ENCODE assay signal across 17 mouse cellular contexts in the genomic region with DNA sequence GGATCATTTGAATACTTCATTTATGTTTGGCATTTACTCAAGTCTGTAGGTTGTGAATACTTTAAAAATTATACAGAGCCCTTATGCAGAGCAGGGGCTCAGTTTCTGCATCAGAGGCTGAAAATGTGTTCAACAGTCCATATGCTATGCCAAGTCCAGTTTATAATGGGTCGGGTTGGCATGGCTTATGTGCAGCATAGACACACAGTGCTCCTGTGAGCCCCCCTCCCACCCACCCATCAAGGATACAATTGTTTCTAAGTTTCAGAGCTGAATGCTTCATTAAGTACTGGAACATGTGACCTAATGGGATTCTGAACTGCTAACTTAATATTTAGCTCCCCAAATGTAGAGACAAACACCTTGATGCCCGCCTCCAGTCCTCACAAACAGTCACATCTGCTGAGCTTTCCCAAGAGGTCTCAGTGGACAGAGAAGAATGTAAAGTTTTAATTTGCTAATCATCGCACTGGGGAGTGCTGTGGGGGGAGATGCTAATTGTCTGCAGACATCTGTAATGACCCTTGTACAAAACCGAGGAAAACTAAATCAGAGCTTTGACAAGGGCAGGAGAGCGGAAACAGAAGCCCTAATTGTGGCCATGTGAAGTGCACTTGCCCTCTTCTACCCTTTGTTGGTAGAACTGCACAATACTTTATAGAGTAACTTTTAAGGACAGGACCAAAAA.
DNase-seq lines count a peak whose midpoint lies in the region; ATAC-seq lines count a peak whose summit lies in the region.
"Had no signal": no experiment of that assay in that cellular context is flagged by ENCODE, and none has a peak within 500 bp of the region (broad histone marks: within the 10 kb centered on the region; RNA-seq: fewer than 3 reads in every experiment).

No protein-coding gene starts in this region.

- H3K4me3 ChIP-seq in midbrain, embryonic 10.5 days, result no peak overlapping the region
- H3K4me3 ChIP-seq in midbrain, embryonic 15.5 days, result no peak overlapping the region
- H3K4me3 ChIP-seq in forebrain, embryonic 14.5 days (ENCODE audit: low read depth, low read length), result 0 out of 2 replicates have a peak overlapping the region, but pooled peaks have one; percentile 30
- no peak overlapping the region for H3K4me3 ChIP-seq in hindbrain, embryonic 16.5 days (ENCODE audit: low read length)
- no peak overlapping the region for H3K4me3 ChIP-seq in liver, embryonic 11.5 days (ENCODE audit: low read depth, low read length)

- no peaks in the 10 kb centered on the region for H3K36me3 ChIP-seq in midbrain, embryonic 10.5 days
- no peaks in the 10 kb centered on the region for H3K36me3 ChIP-seq in midbrain, embryonic 15.5 days (replicated peaks)
- H3K36me3 ChIP-seq in forebrain, embryonic 14.5 days (ENCODE audit: control insufficient read depth, insufficient read depth, low read length), result no peaks in the 10 kb centered on the region
- H3K36me3 ChIP-seq in hindbrain, embryonic 16.5 days (ENCODE audit: control insufficient read depth, insufficient read depth, low read length), result no peaks in the 10 kb centered on the region
- H3K36me3 ChIP-seq in liver, embryonic 11.5 days (ENCODE audit: control insufficient read depth, insufficient read depth, low read length), result no peaks in the 10 kb centered on the region

- H3K27me3 ChIP-seq in midbrain, embryonic 10.5 days (ENCODE audit: low read depth, poor library complexity, severe bottlenecking), result no peaks in the 10 kb centered on the region
- H3K27me3 ChIP-seq in midbrain, embryonic 15.5 days (replicated peaks), result no peaks in the 10 kb centered on the region
- no peaks in the 10 kb centered on the region for H3K27me3 ChIP-seq in forebrain, embryonic 14.5 days (replicated peaks; ENCODE audit: control insufficient read depth, insufficient read depth, low read length)
- H3K27me3 ChIP-seq in hindbrain, embryonic 16.5 days (replicated peaks; ENCODE audit: control insufficient read depth, insufficient read depth, low read length), result no peaks in the 10 kb centered on the region
- no peaks in the 10 kb centered on the region for H3K27me3 ChIP-seq in liver, embryonic 11.5 days (replicated peaks; ENCODE audit: control insufficient read depth, insufficient read depth, low read length)

- no peak for ATAC-seq in midbrain, embryonic 15.5 days (replicated peaks)
- peak; percentile 89 for ATAC-seq in forebrain, embryonic 14.5 days
- ATAC-seq in hindbrain, embryonic 16.5 days, result peak; percentile 71
- no peak for ATAC-seq in liver, embryonic 11.5 days (replicated peaks; ENCODE audit: low FRiP score)
- ATAC-seq in megakaryocyte progenitor cell, adult 5-6 weeks (replicated peaks; ENCODE audit: poor library complexity), result no peak

- H3K4me1 ChIP-seq in midbrain, embryonic 10.5 days, result peaks cover 28% of the 10 kb centered on the region
- H3K4me1 ChIP-seq in midbrain, embryonic 15.5 days, result no peaks in the 10 kb centered on the region
- peaks cover 10% of the 10 kb centered on the region; the same call in 1 of the 2 replicates for H3K4me1 ChIP-seq in forebrain, embryonic 14.5 days (ENCODE audit: control insufficient read depth, insufficient read depth, low read length)
- H3K4me1 ChIP-seq in hindbrain, embryonic 16.5 days (ENCODE audit: control insufficient read depth, insufficient read depth, low read depth, low read length), result no peaks in the 10 kb centered on the region
- H3K4me1 ChIP-seq in liver, embryonic 11.5 days (replicated peaks; ENCODE audit: control insufficient read depth, insufficient read depth, low read length), result no peaks in the 10 kb centered on the region

- no peaks in the 10 kb centered on the region for H3K9me3 ChIP-seq in midbrain, embryonic 10.5 days (replicated peaks)
- no peaks in the 10 kb centered on the region for H3K9me3 ChIP-seq in midbrain, embryonic 15.5 days
- H3K9me3 ChIP-seq in forebrain, embryonic 14.5 days (replicated peaks; ENCODE audit: control insufficient read depth, low read length), result no peaks in the 10 kb centered on the region
- H3K9me3 ChIP-seq in hindbrain, embryonic 16.5 days (ENCODE audit: control insufficient read depth, low read length), result no peaks in the 10 kb centered on the region
- H3K9me3 ChIP-seq in liver, embryonic 11.5 days (ENCODE audit: control insufficient read depth, low read length), result no peaks in the 10 kb centered on the region

- H3K27ac ChIP-seq in midbrain, embryonic 10.5 days (replicated peaks), result peak overlapping the region; percentile 74
- no peak overlapping the region for H3K27ac ChIP-seq in midbrain, embryonic 15.5 days
- H3K27ac ChIP-seq in forebrain, embryonic 14.5 days (ENCODE audit: low read depth, low read length), result peak overlapping the region; percentile 82
- H3K27ac ChIP-seq in hindbrain, embryonic 16.5 days (ENCODE audit: low read depth, low read length), result no peak overlapping the region
- H3K27ac ChIP-seq in liver, embryonic 11.5 days (ENCODE audit: low read depth, low read length), result no peak overlapping the region
- H3K27ac ChIP-seq: liver, embryonic 14.5 days; stomach, postnatal 0 days had no signal

- no peak for DNase-seq in midbrain, embryonic 10.5 days (ENCODE audit: low spot score)
- DNase-seq in forebrain, embryonic 14.5 days (ENCODE audit: low spot score), result peak; percentile 90
- DNase-seq in retina, postnatal 1 day, result peak; percentile 88
- DNase-seq in frontal cortex, postnatal 14 days (ENCODE audit: low spot score in 2 of 2), result no peak
- no peak for DNase-seq in liver, embryonic 11.5 days (ENCODE audit: low spot score)
- DNase-seq: adrenal gland, adult 8-10 months; gastrocnemius, postnatal 36 days; heart, postnatal 10 days; kidney, adult 8-10 months; layer of hippocampus, adult 9-11 months; lung, postnatal 14 days; spleen, adult 18-20 months had no signal

- 50% methylated on average over 5 of the region's 5 CpGs for WGBS in midbrain, embryonic 10.5 days
- 43% methylated on average over 5 of the region's 5 CpGs for WGBS in midbrain, embryonic 15.5 days
- 8% methylated on average over 5 of the region's 5 CpGs for WGBS in forebrain, embryonic 14.5 days
- 20% methylated on average over 5 of the region's 5 CpGs for WGBS in hindbrain, embryonic 16.5 days
- 76% methylated on average over 5 of the region's 5 CpGs for WGBS in liver, embryonic 11.5 days

- H3K9ac ChIP-seq in midbrain, embryonic 15.5 days, result no peak overlapping the region
- no peak overlapping the region for H3K9ac ChIP-seq in forebrain, embryonic 14.5 days (ENCODE audit: low read length)
- H3K9ac ChIP-seq in hindbrain, embryonic 16.5 days (ENCODE audit: low read depth, low read length), result no peak overlapping the region
- H3K9ac ChIP-seq in liver, embryonic 11.5 days (ENCODE audit: low read depth, low read length), result no peak overlapping the region
- H3K9ac ChIP-seq: liver, embryonic 14.5 days had no signal

- H3K4me2 ChIP-seq in midbrain, embryonic 15.5 days, result no peak overlapping the region
- H3K4me2 ChIP-seq in forebrain, embryonic 14.5 days (ENCODE audit: low read length), result peak overlapping the region; percentile 40; the same call in 1 of the 2 replicates
- H3K4me2 ChIP-seq in hindbrain, embryonic 16.5 days (ENCODE audit: low read length), result no peak overlapping the region
- no peak overlapping the region for H3K4me2 ChIP-seq in liver, embryonic 11.5 days

Comparison
In these comparisons a context has a peak if more than half of its experiments do, and no peak if none do; other contexts are left out.
1. H3K27ac ChIP-seq: peak in midbrain, embryonic 10.5 days (single experiment) and forebrain, embryonic 14.5 days (single experiment); none in midbrain, embryonic 15.5 days (single experiment), hindbrain, embryonic 16.5 days (single experiment) and liver, embryonic 11.5 days (single experiment).
2. DNase-seq: peak in forebrain, embryonic 14.5 days (single experiment) and retina, postnatal 1 day (single experiment); none in midbrain, embryonic 10.5 days (single experiment), frontal cortex, postnatal 14 days (0 of 2) and liver, embryonic 11.5 days (single experiment).
3. ATAC-seq: peak in forebrain, embryonic 14.5 days (single experiment) and hindbrain, embryonic 16.5 days (single experiment); none in midbrain, embryonic 15.5 days (single experiment), liver, embryonic 11.5 days (single experiment) and megakaryocyte progenitor cell, adult 5-6 weeks (single experiment).